Mouse (Mus musculus): ENCODE results near the gene Ccnjl. TPM values are rescaled to one million over a fixed set of nuclear protein-coding genes. Genes with fewer than 3 reads are reported as not detected.

The Ccnjl gene
- total and polyA plus RNA-seq, 3 experiments, result not detected

DNA sequence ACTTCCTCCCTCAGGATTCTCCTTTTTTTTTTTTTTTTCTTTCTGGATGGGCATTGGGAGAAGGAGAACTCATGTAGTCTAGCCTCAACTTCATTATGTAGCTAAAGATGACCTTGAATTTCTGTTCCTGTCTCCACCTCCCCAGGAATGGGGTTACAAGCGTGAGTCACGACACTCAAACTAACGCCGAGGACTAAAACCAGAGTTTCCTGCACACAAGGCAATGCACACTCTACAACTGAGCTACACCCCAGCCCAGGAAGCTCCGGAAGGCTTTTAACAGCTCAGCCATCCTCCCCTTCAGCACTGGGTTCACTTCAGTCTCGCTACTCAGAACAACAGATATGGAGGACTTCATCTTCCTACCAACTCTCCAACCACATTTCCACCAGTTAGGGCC, 76.3 kb downstream of the Ccnjl start:
- TF ChIP-seq GABPA (IDR thresholded peaks at IDR 0.05; ENCODE audit: low read depth, low read length) (no peak), MXI1 (IDR thresholded peaks at IDR 0.05; ENCODE audit: low read depth, low read length) (no peak), MYB (IDR thresholded peaks at IDR 0.05; ENCODE audit: low read depth, low read length) (no peak), CTCF (IDR thresholded peaks at IDR 0.05 in 2 of 3, conservative IDR thresholded peaks at IDR 0.05 in 1 of 3; ENCODE audit: control insufficient read depth in 1 of 3, insufficient read depth in 1 of 3, low read depth in 2 of 3, low read length in 3 of 3, poor library complexity in 1 of 3, severe bottlenecking in 1 of 3) (no peak), ZNF384 (IDR thresholded peaks at IDR 0.05; ENCODE audit: low read depth, low read length) (no peak), ELF1 (IDR thresholded peaks at IDR 0.05; ENCODE audit: low read depth, low read length) (no peak), KAT2A (conservative IDR thresholded peaks at IDR 0.05; ENCODE audit: low read depth, low read length) (no peak), MYC (IDR thresholded peaks at IDR 0.05; ENCODE audit: low read depth, low read length) (no peak), MEF2A (IDR thresholded peaks at IDR 0.05; ENCODE audit: extremely low read depth, insufficient replicate concordance, low read depth, low read length, poor library complexity, severe bottlenecking) (no peak), RCOR1 (IDR thresholded peaks at IDR 0.05; ENCODE audit: low read depth, low read length) (no peak), MAZ (IDR thresholded peaks at IDR 0.05; ENCODE audit: low read depth, low read length) (no peak), CHD2 (IDR thresholded peaks at IDR 0.05; ENCODE audit: low read length) (no peak), POLR2AphosphoS5 (IDR thresholded peaks at IDR 0.05; ENCODE audit: borderline replicate concordance, low read depth, low read length) (no peak), USF1 (IDR thresholded peaks at IDR 0.05; ENCODE audit: low read depth, low read length) (no peak), EP300 (IDR thresholded peaks at IDR 0.05; ENCODE audit: low read depth in 1 of 2, low read length in 2 of 2) (no peak), ZMIZ1 (IDR thresholded peaks at IDR 0.05; ENCODE audit: low read depth, low read length) (no peak)
- no peaks in the 10 kb centered on the region for H3K79me2 ChIP-seq (ENCODE audit: control insufficient read depth, insufficient read depth, low read length, poor library complexity)
- no peak for DNase-seq (ENCODE audit: low read depth, low spot score)
- no peak overlapping the region for H3K9ac ChIP-seq (ENCODE audit: control insufficient read depth, low read depth, low read length, poor library complexity, severe bottlenecking)
- no peaks in the 10 kb centered on the region for H3K36me3 ChIP-seq (ENCODE audit: control insufficient read depth in 1 of 2, insufficient read depth in 2 of 2, low read length in 2 of 2)
- H3K9me3 ChIP-seq (replicated peaks; ENCODE audit: insufficient read depth, low read length), result no peaks in the 10 kb centered on the region
- no peaks in the 10 kb centered on the region for H3K4me1 ChIP-seq (ENCODE audit: control insufficient read depth in 1 of 2, insufficient read depth in 2 of 2, low read length in 2 of 2)
- H3K27me3 ChIP-seq (ENCODE audit: control insufficient read depth in 1 of 2, insufficient read depth in 2 of 2, low read length in 2 of 2), result no peaks in the 10 kb centered on the region
- no peak overlapping the region for H3K4me3 ChIP-seq (ENCODE audit: control insufficient read depth in 1 of 2, insufficient read depth in 1 of 2, low read depth in 2 of 2, low read length in 2 of 2)
- H3K27ac ChIP-seq (ENCODE audit: control insufficient read depth, low read depth, low read length), result no peak overlapping the region

DNA sequence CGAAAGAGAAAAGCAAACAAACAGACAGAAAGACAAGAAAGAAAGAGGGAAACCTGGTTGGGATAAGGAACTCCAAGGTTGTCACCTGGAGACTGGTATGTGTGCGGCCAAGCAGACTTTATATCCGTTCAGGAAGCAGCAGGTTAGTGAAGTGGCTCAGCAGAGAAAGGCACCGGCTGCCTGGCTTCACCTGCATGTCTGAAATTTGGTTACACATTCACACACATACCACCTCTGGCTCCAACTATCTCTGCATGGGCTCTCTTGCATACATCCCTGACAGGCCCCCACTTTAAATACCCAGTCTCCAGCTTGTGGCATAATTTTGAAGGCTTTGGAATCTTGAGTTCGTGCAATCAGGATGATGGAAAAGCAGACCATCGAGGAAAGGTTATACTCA, 77.3 kb downstream of the Ccnjl start:
- Histone ChIP-seq H3K4me1 (ENCODE audit: control insufficient read depth in 1 of 2, insufficient read depth in 2 of 2, low read length in 2 of 2) (no peaks in the 10 kb centered on the region), H3K4me3 (ENCODE audit: control insufficient read depth in 1 of 2, insufficient read depth in 1 of 2, low read depth in 2 of 2, low read length in 2 of 2) (no peak overlapping the region), H3K9ac (ENCODE audit: control insufficient read depth, low read depth, low read length, poor library complexity, severe bottlenecking) (no peak overlapping the region), H3K79me2 (ENCODE audit: control insufficient read depth, insufficient read depth, low read length, poor library complexity) (no peaks in the 10 kb centered on the region), H3K27ac (ENCODE audit: control insufficient read depth, low read depth, low read length) (no peak overlapping the region), H3K9me3 (replicated peaks; ENCODE audit: insufficient read depth, low read length) (no peaks in the 10 kb centered on the region), H3K36me3 (ENCODE audit: control insufficient read depth in 1 of 2, insufficient read depth in 2 of 2, low read length in 2 of 2) (no peaks in the 10 kb centered on the region), H3K27me3 (ENCODE audit: control insufficient read depth in 1 of 2, insufficient read depth in 2 of 2, low read length in 2 of 2) (no peaks in the 10 kb centered on the region)
- DNase-seq (ENCODE audit: low read depth, low spot score), result no peak
- TF ChIP-seq ETS1 (IDR thresholded peaks at IDR 0.05; ENCODE audit: low read depth, low read length) (no peak), ZC3H11A (IDR thresholded peaks at IDR 0.05; ENCODE audit: low read depth, low read length) (no peak), RAD21 (IDR thresholded peaks at IDR 0.05; ENCODE audit: low read depth, low read length) (no peak), SIN3A (IDR thresholded peaks at IDR 0.05; ENCODE audit: low read length) (no peak), CHD1 (IDR thresholded peaks at IDR 0.05; ENCODE audit: low read depth, low read length) (no peak), BHLHE40 (IDR thresholded peaks at IDR 0.05; ENCODE audit: borderline replicate concordance, low read depth, low read length) (no peak), ZNF384 (IDR thresholded peaks at IDR 0.05; ENCODE audit: low read depth, low read length) (no peak), RCOR1 (IDR thresholded peaks at IDR 0.05; ENCODE audit: low read depth, low read length) (no peak), POLR2A (IDR thresholded peaks at IDR 0.05; ENCODE audit: control insufficient read depth in 1 of 2, insufficient read depth in 1 of 2, low read depth in 1 of 2, low read length in 2 of 2, poor library complexity in 1 of 2) (no peak), E2F4 (IDR thresholded peaks at IDR 0.05; ENCODE audit: borderline replicate concordance, low read depth, low read length) (no peak), GABPA (IDR thresholded peaks at IDR 0.05; ENCODE audit: low read depth, low read length) (no peak), USF2 (IDR thresholded peaks at IDR 0.05; ENCODE audit: borderline replicate concordance in 1 of 2, insufficient read depth in 1 of 2, low read depth in 1 of 2, low read length in 2 of 2) (no peak)
